Mouse (Mus musculus) lung, postnatal 0 days (tissue): ENCODE results near the gene Ddx31.

Source experiments
- CTCF ChIP-seq: IDR thresholded peaks from 2 replicates; pipeline ENCODE4 v1.5.1; 2016; ENCODE audit warnings: antibody characterized with exemption, mild to moderate bottlenecking
- EP300 ChIP-seq: IDR thresholded peaks from 2 replicates; pipeline ENCODE4 v1.6.1; 2016; ENCODE audit warnings: antibody characterized with exemption, mild to moderate bottlenecking, control low read depth

DNA sequence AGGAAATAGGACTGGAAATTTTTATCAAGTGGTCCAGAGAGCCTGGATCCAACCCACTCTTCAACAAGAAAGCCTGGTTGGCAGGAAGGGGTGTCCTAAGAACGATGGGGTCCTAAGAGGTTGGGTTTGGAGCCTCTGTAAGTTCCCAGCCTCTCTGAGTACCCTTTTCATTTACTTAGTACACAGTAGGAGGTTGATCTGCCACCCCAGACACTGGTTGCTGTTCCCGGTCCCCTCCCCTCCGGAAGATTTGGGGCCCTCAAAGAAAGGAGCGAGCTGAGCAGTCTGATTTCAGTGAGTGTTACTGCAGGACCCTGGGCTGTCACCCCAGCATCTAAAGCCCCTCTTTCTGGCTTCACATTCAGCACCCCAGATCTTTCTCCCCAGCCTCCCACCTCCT lies 78.8 kb downstream of the Ddx31 start:
- no peak for TF ChIP-seq EP300
- TF ChIP-seq CTCF, result no peak
